Mouse (Mus musculus): ENCODE results near the gene Cmtm5. TPM values are rescaled to one million over a fixed set of nuclear protein-coding genes. Genes with fewer than 3 reads are reported as not detected.
"Not testable (repeated sequence)": the region's sequence is repeated elsewhere in the genome, so short reads cannot be mapped to it uniquely, and the experiment has no call there.

Cmtm5 gene
- total RNA-seq, 2 experiments from 2014 or later, result 0.96 TPM; not detected in 1

DNA sequence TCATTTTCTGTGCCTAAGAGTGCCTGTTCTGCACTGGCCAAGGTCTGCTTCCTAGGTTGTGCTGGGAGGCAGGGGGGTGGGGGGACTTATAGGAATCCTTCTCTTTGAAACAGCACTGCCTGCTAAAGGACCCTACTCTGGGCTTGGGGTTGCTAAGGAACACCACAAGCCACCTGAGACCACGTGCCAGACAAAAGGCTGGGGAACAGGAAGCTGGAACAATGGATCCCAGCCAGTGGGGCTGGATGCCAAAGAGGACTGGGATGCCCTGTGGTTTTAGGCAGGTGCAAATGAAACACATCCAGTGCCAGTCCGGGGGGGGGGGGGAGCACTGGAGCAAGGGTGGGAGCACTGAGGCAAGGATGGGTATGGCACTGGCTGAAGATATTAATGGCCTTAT is 5.6 kb upstream of the Cmtm5 start:
- no peak for DNase-seq (ENCODE audit: low spot score in 2 of 2)

DNA sequence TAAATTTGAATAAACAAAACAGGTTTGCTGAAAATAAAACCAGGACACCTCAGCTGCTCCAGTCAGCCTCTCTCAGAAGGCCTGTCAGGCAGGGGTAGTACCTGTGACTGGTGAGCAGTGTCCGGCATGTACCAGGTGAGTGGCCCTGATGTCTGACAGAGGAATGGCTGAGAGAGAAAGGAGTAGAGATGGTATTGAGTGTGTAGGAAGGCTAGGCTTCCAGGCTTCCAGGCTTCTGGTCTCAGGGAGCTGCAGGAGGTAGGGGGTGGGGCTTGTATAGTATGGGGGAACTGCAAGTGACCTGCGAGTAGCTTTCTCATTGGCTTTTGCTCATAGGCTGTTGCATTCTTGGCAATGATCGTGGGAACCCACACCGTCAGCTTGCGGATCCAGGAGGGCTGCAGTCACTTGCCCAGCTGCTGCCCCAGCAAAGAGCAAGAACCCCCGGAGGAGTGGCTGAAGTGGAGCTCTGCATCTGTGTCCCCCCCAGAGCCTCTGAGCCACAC is 3.4 kb upstream of the Cmtm5 start, which contains the start of gene Il25:
Il25 (plus strand) TSS at position 51 of the 506 bp plus-strand sequence.
- DNase-seq (ENCODE audit: low spot score in 2 of 2), result no peak

DNA sequence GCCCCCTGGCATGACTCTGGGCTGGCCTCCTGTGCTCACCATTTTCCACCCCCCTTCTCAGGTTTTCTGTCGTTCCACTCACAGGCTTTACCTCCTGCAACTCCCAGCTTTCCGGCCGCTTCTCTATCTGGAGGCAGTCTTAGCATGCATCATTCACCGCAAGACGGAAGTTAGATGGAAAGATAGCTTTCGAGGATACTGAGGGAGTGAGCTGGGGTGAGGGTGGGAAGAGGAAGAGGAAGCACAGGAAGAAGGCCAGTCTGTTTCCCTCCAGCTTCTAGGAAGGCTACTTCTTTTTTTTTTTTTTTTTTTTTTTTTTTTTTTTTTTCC is 735 bp downstream of the Cmtm5 start:
- DNase-seq (ENCODE audit: low spot score in 2 of 2), result no peak

DNA sequence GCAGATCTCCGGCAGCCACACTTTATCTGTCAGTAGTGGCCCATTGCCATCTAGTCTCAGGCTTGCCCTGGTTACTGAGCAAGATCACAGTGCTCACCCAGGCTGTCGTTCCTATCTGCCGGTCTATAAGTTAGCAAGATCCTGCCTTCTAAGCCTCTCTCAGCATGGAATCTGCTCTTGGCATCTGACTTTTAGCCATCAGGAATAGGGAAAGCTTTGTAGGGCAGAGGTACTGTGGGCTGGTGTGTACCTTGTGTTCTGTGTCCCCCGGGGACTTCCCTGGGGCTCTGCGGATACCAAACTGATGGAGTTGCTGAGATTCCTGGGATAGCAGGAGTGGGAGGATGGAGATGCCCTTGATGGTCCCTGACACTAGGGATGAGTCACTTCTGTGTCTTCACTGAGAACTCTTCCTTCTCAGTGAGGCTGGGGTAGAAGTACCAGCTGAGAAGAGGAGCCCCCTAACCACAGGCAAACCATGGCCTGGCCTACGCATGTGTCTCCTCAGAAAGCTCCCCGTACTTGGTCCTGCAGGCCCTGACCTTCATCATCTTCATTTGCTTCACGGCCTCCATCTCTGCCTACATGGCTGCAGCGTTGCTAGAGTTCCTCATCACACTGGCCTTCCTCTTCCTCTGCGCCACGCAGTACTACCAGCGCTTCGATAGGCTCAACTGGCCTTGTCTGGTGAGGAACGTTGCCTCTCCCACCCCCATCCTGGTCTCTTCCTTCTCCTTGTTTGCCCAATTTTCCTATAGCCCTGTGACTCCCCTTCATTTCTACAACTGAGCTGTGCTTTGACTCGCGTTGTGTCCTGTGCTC is 1.5 kb downstream of the Cmtm5 start:
- no peak for DNase-seq (ENCODE audit: low spot score in 2 of 2)

DNA sequence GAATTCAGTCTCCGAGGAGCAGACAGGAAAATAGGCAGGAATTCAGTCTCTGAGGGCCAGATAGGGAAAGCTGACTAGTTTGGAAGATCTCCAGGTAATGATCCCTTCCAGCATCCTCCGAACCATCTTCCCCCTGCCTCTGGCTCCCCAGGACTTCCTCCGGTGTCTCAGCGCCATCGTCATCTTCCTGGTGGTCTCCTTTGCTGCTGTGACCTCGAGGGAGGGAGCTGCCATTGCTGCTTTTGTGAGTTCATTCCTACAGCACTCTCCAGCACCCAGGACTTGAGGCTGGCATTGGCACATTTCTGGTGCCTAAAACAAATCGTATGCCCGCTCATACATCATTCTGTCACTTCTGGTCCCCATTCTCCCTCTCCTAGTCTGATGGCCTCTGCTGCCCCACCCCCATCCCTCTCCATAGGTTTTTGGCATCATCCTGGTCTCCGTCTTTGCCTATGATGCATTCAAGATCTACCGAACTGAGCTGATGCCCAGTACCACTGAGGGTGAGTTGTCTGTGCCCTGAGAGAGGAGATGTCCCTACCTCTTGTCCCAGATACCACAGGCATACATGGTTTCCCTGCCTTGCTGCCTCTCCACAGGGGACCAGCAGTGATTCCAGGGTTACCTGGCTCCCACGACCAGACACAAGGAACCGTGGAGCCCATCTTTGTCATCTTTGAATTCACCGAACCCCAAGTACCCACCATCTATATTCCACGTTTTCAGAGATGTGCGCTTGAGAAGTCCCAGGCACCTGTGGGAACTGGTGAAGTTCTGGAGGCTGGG is 2.6 kb downstream of the Cmtm5 start:
- no peak for DNase-seq (ENCODE audit: low spot score in 2 of 2)

DNA sequence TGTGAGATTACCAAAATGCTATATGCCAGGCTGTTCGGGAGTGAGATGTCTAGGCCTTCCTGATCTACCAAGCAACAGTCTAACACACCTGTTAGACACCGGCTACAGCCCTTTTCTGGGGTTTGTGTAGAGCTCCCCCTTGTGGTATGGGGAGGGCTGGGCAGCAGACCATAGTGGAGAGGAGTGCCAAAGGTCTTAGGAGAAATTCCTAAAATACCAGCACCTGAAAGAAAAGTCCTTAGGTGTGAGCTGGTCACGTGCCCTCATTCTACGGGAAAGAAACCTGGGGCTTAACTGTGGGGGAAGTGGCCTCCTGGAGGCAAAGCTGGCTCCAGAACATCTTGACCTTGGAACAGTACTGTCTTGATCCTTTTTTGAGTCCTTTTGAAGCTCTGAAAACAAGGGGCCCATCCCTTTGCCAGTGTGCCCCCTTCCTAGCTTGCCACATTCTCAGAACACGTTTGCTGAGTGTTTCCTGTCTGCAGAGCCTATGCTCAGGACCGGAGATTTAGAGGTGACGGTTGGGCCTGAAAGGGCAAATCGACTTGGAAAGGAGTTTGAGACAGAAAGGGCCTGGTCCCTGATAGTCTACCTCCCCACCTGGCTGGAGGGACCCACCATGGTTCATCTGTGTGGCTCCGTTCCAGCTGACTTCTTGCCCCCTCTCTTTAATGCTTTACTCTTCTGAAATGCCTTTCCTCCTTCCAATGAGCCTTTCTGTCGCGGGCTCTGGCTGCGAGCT is 3.5 kb downstream of the Cmtm5 start:
- DNase-seq (ENCODE audit: low spot score in 2 of 2), result peak; percentile 62 to 66

DNA sequence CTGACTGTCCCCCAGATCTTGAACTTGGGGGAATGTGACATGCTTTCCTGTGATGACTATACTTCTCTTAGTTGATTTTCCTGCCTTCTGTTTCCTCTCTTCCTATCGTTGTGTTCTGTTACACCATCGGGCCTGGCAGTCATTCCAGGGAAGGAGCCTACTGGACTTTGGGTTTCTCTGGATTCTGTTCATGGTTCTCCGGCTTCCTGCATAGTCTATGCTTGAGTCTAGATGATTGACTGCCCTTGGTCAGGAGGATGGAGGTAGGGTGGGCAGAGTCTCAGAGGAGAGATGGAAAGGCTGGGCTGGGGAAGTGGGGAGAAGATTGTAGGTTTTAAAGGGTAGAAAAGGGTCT is 4.1 kb downstream of the Cmtm5 start:
- DNase-seq (ENCODE audit: low spot score in 2 of 2), result no peak

DNA sequence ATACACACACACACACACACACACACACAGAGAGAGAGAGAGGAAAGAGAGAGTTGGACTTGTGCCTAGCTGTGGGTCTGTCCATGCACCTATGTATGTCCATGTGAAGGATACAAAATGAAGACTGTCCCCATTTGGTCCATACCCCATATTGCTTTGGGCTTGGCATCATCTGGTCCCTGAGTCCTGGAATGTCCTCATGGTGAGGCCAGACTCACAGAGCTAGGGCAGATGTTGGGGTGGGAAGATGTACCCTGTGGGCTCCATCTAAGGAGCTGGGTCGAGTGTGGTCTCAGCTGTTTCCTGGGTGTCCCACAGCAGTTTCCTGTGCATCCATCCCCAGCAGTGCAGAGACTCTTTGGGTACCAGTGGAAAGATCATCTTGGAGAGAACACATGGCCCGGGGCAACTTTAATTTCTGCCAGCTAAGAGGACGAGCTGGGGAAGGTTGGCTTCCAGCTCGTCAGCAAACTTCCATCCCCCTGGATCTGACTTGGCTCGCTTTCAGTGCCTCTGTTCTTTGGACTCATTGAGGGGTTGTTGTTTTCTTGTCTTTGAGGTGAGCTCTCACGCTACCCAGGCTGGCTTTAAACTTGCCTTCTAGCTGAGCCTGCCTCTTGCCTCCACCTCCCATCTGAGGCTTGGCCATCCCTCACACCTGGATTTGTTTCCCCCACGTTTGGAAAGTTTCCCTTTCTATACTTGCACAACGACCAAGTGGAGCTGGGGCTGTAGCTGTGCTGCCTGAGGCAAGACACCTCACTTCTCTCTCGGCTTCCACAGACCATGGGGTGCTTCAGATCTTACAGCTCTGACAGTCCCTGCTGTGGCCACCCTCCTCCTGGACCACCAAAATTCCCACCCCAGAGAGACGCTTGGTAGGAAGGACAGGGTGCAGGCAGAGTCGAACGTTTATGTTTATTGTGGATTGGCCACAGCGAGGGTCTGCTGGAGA is 5.2 kb downstream of the Cmtm5 start:
- DNase-seq (ENCODE audit: low spot score in 2 of 2), result no peak

DNA sequence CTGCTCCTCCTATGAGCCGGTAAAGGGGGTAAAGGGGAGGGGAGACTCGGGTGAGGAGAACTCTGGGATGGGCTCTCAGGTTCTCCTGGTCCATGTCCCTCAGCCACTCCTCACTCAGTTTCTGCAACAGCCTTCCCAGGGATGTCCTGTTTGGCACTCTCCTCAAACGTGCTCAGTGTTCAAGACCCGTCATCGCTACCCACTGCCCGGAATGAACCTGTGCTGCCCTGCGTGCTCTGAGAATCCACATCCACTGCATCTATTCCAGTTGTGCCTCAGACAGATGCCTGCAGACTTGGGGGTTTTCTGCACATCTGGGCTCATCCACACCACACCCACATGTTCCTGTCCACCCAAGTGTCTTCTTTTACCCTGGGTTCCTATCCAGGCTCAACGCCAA is 6.4 kb downstream of the Cmtm5 start:
- DNase-seq (ENCODE audit: low spot score in 2 of 2), result no peak

DNA sequence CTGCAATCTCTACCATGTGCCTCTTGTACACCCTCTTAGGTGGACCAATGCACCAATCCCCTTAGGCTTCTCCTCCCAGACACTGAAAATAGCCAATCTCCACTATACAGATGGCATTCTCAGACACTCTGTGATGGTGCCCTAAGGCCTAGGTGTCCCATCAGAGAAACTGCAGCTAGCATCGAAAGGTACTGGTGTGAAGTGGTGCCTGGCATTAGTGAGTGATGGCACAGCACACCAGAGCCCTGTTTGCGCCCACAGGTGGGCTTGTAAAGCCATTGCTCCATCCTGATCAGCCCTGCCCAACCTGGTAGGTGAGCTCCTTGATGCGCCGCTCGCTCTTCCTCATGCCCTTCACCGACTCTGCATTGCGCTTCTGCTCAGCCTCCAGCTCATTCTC is 7.9 kb downstream of the Cmtm5 start:
- no peak for DNase-seq (ENCODE audit: low spot score in 2 of 2)

DNA sequence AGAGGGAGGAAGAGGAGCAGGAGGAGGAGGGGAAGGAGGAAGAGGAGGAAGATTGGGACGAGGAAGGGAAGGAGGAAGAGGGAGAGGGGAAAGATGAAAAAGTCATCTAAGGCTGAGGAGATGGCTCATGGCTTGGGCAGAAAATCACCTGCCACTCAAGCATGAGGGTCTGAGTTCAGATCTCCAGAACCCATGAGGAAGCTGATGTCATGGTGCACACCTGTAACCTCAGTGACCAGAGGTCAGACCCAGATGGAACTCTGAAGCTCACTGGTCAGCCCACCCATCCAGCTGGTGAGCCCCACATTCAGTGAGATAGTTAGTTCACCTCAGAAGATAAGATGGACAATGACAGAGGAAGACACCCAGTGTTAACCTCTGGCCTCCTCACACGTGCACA is 8.9 kb downstream of the Cmtm5 start:
- no peak for DNase-seq (ENCODE audit: low spot score in 2 of 2)

DNA sequence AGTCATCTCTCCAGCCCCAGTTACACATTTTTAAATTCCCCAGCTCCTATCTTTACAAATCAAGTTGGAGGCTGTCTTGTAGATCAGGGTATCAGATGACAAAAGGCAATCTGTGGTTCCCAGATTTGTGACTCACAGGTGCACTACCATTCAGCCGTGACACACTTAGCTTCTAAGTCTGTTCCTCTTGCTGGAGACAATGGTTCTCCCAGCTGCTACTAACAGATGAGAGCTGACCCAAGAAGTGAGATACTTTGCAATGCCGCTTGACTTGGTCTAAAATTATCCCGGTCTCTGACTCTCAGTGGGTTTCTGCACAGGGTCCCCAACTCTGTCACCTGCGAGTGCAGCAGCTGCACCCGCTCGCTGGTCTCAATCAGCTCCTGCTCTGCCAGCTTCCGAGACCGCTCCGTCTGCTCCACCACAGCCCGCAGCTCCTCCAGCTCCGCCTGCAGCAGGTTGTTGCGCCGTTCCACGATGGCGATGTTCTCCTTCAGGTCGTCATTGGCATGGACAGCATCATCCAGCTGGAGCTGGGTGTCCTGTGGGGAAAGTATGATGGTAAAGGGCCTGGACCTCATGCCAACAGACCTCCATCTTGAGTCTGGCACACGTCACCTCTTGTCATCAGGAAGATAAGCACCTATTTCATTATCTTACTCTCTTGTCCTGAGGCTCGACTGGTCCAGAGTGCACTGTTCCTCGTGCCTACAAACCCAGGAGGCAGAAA is 10.1 kb downstream of the Cmtm5 start:
- no peak for DNase-seq (ENCODE audit: low spot score in 2 of 2)

DNA sequence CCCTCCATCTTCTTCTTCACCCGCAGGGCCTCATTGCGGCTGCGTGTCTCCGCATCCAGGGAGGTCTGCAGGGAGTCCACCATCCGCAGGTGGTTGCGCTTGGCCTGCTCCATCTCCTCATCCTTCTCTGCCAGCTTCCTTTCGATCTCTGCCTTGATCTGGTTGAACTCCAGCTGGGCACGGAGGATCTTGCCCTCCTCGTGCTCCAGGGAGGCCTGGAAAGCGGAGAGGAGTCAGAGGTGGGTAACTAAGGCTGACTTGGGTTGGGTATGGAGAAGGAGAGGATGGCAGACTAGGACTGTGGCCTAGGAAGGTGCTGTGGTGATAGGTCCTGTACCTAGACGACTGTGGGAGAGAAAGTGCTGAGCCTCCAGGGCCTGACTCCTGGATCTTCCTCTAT is 10.9 kb downstream of the Cmtm5 start:
- DNase-seq (ENCODE audit: low spot score in 2 of 2), result not testable (repeated sequence)

DNA sequence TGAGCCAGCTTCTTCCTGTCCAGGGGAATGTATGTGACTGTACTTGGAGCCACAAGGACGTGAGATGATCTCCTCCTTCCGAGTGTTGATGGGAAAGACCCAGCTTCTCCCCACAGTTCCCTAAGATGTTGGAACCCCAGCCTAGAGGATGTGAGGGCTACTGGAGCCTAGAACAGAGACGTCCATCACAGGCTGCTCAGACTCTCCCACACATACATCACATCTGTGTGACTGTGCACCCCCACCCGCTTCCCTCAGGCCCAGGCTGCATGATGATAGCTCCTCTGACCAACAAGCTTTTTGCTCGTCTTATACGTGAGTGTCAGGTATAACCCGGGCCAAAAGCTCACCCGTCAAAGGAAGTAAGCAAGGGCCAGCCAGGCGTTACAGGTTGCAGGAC is 12.7 kb downstream of the Cmtm5 start:
- no peak for DNase-seq (ENCODE audit: low spot score in 2 of 2)

DNA sequence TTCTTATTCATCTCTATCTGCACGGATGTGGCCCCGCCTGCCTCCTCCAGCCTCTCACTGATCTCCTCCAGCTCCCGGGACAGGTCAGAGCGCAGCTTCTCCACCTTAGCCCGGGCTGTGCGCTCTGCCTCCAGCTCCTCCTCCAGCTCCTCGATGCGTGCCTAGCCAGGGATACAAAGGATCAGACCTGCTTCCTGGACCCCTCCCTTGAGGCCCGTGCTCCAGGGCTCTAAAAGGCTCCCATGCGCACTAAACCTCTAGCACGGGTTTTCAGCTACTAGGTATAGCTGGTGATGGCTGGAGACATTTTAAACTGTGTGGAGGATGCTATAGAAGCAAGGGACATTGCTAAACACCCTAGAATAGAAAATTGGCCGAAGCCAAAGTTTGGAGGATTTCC is 14.4 kb downstream of the Cmtm5 start:
- no peak for DNase-seq (ENCODE audit: low spot score in 2 of 2)

DNA sequence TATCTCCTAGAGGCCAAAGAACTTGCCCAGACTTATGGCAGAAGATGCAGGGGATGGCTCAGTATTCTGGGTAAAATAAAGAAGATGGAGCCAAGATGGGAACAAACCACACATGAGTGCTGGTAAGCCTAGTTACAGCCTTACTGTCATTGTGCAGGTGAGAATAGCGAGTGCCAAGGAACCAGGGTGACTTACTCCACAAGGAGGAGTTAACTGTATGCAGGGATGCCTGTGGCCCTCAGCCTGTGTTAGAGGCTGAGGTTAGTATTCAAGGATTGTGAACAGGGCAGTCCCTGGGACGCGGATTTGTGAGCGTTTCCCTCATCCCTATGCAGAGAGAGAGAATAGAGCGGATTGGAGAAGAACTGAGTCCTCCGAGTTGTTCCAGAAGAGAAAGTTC is 15.5 kb downstream of the Cmtm5 start:
- DNase-seq (ENCODE audit: low spot score in 2 of 2), result no peak

DNA sequence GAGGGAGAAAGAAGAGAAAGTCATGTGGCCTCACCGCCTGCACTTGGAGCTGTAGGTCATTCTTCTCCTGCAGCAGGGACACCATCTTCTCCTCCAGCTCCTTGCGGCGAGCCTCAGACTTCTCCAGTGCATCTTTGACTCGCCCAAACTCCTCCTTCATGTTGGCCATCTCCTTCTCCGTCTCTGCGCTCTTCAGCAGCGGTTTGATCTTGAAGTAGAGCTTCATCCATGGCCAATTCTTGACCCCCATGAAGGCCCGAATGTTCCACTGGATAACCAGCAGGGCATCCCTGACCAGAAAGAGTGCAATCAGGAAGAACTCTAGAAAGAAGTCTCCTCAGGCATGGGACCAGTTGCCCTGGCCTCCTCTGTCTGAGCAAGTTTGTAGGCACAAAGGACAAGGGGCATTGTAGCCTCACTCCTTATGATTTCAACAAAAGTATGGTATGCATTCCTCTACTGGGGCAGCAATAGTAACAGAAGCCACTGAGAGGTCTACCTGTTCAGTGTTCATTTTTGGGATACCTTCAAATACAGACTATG is 17.7 kb downstream of the Cmtm5 start:
- no peak for DNase-seq (ENCODE audit: low spot score in 2 of 2)

DNA sequence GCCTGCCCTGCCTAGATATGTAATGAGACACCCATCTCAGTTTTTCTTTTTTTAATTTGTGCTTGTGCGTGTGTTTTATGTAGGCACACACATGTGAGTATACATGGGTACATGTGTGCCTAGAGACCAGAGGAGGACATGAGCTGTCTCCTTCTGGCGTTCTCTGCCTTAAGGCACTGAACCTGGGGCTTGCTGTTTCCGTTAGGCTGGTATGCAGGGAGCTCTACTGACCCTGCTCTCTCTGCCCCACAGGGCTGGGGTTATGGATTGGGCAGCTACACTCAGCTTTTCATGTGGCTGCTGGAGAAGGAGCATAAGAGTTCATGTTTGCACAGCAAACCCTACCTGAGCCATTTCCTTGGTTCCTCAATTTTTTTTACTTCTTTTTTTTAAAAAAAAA is 18.4 kb downstream of the Cmtm5 start:
- DNase-seq (ENCODE audit: low spot score in 2 of 2), result no peak

DNA sequence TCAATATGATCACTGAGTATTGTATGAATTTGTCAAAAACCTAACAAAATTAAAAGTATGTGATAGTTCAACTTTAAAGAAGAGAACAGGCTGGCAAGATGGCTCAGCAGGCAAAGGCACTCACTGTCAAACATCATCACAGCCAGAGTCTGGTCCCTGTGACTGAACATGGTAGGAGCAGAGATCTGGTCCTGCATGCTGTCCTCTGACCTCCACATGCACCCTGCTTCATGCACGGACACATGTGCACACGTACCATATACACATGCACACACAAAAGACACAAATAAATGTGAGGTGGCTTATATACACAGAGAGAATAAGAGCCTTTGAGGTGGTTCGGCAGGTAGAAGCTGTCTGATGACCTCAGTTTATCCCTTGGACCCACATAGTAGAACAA is 19.4 kb downstream of the Cmtm5 start:
- no peak for DNase-seq (ENCODE audit: low spot score in 2 of 2)

DNA sequence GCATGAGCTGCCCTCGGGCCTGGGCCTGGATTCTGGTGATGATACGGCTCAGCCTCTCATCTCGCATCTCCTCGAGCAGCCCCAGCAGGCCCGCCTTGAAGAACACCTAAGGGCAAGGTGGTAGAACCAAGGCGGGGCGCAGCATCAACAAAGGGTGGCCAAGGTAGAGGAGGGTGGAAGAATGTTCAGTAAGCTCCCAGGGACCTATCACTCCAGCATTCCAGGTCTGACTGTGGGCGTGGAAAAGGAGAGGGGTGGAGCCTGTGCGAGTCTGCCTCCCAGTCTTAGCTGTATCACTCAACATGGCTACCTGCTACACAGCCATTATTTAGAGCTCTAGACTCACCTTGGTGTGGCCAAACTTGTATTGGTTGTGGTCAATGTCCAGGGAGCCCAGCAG is 20.5 kb downstream of the Cmtm5 start:
- DNase-seq (ENCODE audit: low spot score in 2 of 2), result no peak
